Mouse (Mus musculus) bone marrow macrophage, adult 2 months (primary cell): ENCODE measurements around the gene Diras1.

Experiments used
- CTCF ChIP-seq: IDR thresholded peaks from 2 replicates; pipeline ENCODE4 v1.5.1; 2012; ENCODE audit warnings: low read depth, mild to moderate bottlenecking, low read length, moderate library complexity
- POLR2A ChIP-seq: IDR thresholded peaks from 2 replicates; pipeline ENCODE4 v1.6.1; 2012; ENCODE audit warnings: mild to moderate bottlenecking, low read depth, low read length, borderline replicate concordance

GRCm38 (mm10) chr10:81015666-81016065 lies 9.8 kb downstream of the Diras1 start:
- no peak for TF ChIP-seq POLR2A
- TF ChIP-seq CTCF: no peak
